Mouse (Mus musculus): ENCODE data around the gene Atg16l1.
"Not testable (repeated sequence)": the region's sequence is repeated elsewhere in the genome, so short reads cannot be mapped to it uniquely, and the experiment has no call there.

Gene Atg16l1

GRCm38 (mm10) chr1:87827476-87827875, 71.8 kb downstream of the Atg16l1 start:
- ATAC-seq (ENCODE audit: insufficient number of reproducible peaks, low FRiP score, low TSS enrichment), result not testable (repeated sequence)

- no peak for ATAC-seq (ENCODE audit: insufficient number of reproducible peaks, low FRiP score, low TSS enrichment)
Observed at GRCm38 (mm10) chr1:87828185-87828584, 72.5 kb downstream of the Atg16l1 start.

GRCm38 (mm10) chr1:87828926-87829580, 73.4 kb downstream of the Atg16l1 start:
- no peak for ATAC-seq (ENCODE audit: insufficient number of reproducible peaks, low FRiP score, low TSS enrichment)

GRCm38 (mm10) chr1:87829621-87830211, 74.0 kb downstream of the Atg16l1 start:
- ATAC-seq (ENCODE audit: insufficient number of reproducible peaks, low FRiP score, low TSS enrichment), result no peak

- no peak for ATAC-seq (ENCODE audit: insufficient number of reproducible peaks, low FRiP score, low TSS enrichment)
Observed at GRCm38 (mm10) chr1:87836453-87836852, 80.8 kb downstream of the Atg16l1 start.

GRCm38 (mm10) chr1:87837018-87837417, 81.3 kb downstream of the Atg16l1 start:
- no peak for ATAC-seq (ENCODE audit: insufficient number of reproducible peaks, low FRiP score, low TSS enrichment)

GRCm38 (mm10) chr1:87840411-87841208, 84.9 kb downstream of the Atg16l1 start:
- ATAC-seq (ENCODE audit: insufficient number of reproducible peaks, low FRiP score, low TSS enrichment), result no peak

Data from cerebellum, adult (tissue).